Mouse (Mus musculus) spleen, adult 12 weeks (tissue): ENCODE results near the gene Cdsn.

Experiments used
- DNase-seq: peaks from one replicate; pipeline ENCODE4 v3.0.0; 2022; ENCODE audit warnings: low spot score

Cdsn gene

GRCm38 (mm10) chr17:35570836-35571235 is 18.9 kb downstream of the Cdsn start:
- DNase-seq: no peak

- no peak for DNase-seq
These were observed 19.5 kb downstream of the Cdsn start for GRCm38 (mm10) chr17:35571477-35571876.

GRCm38 (mm10) chr17:35578211-35578610 is 26.3 kb downstream of the Cdsn start:
- peak; percentile 62 for DNase-seq

DNA sequence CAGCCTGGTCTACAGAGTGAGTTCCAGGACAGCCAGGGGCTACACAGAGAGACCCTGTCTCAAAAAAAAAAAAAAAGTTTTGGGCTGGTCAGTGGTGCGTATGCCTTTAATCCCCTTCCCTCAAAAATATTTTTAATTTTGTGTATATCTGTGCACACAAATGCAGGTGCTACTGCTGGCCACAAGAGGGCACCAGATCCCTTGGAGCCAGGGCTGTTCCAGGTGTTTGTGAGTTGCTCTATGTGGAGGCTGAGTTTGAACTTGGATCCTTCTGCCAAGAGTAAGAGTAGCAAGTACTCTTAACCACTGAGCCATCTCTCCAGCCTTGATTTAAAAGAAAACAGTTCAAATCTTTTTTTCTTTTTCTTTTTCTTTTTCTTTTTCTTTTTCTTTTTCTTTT is 31.0 kb downstream of the Cdsn start:
- no peak for DNase-seq

- no peak for DNase-seq
These were observed 32.5 kb downstream of the Cdsn start for GRCm38 (mm10) chr17:35584330-35584937.

DNA sequence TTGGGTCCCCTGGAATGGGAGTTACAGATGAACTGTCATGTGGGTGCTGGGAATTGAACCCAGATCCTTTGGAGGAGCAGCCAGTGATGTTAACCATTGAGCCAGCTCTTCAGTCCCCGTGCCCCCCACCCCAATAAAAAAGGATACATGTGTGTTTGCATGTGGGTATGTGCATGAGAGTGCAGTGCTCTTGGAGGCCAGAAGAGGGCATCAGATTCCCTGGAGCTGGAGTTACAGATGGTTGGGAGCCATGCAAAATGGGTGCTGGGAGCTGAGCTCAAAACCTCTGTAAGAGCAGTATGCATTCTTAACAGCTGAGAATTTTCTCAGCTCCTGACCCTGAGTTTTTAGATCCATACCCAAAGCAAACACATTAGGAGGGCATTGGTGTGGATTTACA is 35.4 kb downstream of the Cdsn start:
- DNase-seq: no peak

- DNase-seq: no peak
These were observed 36.5 kb downstream of the Cdsn start for GRCm38 (mm10) chr17:35588387-35588786.

DNA sequence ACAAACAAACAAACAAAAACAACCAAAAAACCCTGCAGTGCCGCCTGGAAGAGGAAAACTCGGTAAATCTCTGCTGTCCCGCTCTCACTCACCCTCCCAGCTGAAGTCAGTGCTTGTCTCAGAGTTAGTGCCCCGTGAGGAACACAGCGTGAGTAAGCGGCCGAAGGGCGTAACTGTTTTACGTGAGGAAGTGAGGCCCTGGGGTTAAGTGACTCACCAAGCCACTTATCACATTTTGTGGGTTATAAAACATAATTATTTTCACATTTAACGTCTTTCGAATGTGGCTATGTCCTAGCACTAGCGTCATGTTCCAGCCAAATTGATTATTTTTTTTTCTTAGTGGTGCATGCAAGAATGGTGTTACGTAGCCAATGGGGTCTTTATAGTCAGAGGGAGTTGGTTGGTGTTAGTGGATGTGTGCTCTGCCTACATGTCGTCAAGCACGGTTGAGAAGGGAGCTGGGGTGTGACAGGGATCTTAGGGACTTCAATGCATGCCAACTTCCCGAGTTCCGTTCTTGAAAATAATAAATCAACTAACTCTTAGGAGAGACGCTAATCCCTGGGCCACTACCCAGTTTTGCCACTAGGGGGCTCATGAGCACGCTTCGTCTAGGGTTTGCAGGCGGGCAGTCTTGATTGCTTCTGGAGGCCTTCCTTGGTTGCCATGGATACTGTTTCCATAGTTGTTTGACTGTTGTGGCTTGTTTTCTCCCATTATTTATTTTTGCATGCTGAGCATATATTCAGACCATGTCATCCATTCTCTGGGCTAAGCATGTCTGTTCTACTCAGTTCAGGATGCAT is 38.7 kb downstream of the Cdsn start:
- DNase-seq: peak; percentile 53

- no peak for DNase-seq
These were observed 39.3 kb downstream of the Cdsn start for GRCm38 (mm10) chr17:35591219-35591578.

DNA sequence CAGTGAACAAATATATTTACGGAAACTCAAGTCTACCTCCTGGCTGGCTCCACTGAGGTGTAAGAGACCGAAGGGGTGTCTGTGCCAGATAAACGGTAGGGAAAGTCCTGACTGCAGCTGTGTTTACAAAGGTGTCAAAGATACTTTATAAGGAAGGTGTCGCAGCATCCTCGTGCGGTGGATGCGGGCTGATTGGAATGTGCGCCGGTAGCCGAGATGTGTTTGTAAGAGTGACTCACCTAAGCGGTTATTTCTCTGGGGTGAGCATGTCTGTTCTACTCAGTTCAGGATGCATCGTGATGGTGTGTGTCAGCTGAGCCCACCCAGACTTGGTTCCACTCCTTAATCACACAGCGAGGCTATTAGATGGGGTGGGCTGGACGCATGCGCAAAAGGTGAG is 39.8 kb downstream of the Cdsn start:
- no peak for DNase-seq

DNA sequence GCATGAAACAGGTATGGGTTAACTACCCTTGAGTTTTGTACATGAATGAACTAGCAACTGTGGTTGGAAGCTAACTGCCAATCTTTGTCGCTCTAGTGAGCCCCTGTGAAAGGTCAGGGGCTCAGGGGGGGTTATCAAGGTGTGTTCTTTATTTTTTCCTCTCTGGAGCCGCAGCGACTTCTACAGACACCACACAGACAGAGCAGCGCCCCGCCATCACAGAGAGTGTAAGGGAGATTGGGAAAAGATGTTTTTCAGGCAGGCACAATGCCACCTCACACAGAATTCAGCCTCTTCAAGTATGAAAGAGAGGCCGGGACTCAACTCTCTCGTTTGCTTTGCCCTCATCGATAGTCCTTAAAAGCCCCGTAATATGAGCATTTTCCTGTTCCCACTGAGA is 40.2 kb downstream of the Cdsn start:
- no peak for DNase-seq

GRCm38 (mm10) chr17:35593786-35594185 is 41.9 kb downstream of the Cdsn start:
- DNase-seq: no peak

DNA sequence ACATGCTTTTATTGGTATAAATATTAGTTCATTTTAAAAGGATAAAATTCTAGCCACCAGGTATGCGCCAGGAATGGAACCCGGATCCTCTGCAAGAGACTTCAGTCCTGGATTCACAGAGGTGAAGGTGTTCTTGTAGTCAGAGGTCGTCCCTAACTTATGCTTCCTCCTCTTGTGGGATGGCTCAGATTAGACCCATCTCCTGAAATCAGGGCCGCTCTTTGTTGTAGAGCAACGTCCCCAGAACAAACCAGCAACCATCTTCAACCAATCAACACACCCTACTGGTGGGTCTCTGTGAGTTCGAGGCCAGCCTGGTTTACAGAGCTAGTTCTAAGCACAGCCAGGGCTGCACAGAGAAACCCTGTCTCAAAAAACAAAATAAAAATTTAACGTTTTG is 42.5 kb downstream of the Cdsn start:
- DNase-seq: no peak

DNA sequence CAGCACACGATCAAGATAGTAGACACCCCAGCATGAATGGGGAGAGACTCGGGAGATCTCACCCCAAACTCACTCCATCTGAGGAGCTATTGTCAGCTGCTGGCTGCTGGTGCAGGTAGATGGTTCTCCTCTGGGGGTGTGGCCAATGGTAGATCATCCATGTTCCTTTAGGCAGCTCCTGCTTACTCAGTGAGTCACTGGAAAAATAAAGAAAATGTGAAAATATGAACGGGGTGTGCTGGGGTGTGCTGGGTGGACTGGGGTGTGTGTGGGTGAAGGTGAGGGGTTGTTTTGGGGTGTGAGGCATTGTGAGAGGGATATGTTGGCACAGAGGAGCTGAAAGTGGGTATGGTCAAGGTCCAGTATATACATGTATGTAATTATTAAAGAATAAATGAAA is 45.5 kb downstream of the Cdsn start:
- DNase-seq: no peak

DNA sequence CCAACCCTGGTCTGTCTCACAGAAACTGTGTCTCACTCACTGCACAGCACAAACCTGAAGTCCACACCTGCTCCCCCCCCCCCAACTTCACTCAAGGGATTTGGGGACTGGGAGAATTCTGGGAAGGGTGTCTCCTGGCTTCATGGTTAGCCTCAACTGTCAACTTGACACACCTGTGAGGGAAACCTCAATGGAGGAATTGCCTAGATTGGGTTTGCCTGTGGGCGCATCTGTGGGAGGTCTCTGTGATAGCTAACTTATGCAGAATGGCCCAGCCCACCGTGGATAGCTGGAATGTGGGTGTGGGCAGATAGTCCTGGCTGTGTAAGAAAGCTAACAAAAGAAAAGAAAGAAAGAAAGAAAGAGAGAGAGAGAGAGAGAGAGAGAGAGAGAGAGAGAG is 49.3 kb downstream of the Cdsn start, which contains the start of gene Sfta2:
Gene Sfta2 (plus strand): TSS at position 301 of the 400 bp plus-strand sequence.
- DNase-seq: no peak

DNA sequence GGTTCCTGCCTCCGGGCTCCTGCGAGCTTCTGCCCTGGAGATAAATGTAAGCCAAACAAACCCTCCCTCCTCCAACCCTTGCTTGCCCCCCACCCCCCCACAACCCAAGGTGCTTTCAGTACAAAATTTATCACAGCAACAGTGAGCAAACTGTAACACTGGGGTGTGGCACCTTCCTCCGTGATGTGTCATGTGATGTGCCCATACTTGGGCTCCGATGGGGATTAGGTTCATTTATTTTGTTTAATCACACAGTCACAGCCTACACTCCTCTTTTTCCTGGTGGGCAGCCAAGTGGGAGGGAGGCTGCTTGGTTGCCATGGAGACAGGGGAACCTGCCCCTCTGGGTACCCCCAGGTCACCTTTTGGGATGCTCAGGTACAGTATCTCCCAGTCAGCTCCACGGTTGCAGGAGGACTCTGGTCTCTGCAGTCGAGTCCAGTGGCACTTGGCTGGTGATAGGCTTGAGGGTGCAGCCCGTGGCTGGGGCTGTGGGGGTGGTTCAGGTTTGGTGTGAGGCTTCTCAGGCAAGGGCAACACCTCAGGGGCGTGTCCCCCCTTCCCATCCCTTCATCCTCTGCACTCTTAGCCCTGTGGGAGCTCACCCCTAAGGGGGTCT is 49.9 kb downstream of the Cdsn start:
- DNase-seq: no peak
